Mouse (Mus musculus): ENCODE results near the gene Batf3. TPM values are rescaled to one million over a fixed set of nuclear protein-coding genes. Genes with fewer than 3 reads are reported as not detected.
A peak's percentile ranks its signal among the peaks of the same experiment; 100 is the strongest.
"Not testable (repeated sequence)": the region's sequence is repeated elsewhere in the genome, so short reads cannot be mapped to it uniquely, and the experiment has no call there.

The Batf3 gene
- total and polyA plus RNA-seq, 2 experiments from 2014 or later, result 1.3 TPM; not detected in 1

DNA sequence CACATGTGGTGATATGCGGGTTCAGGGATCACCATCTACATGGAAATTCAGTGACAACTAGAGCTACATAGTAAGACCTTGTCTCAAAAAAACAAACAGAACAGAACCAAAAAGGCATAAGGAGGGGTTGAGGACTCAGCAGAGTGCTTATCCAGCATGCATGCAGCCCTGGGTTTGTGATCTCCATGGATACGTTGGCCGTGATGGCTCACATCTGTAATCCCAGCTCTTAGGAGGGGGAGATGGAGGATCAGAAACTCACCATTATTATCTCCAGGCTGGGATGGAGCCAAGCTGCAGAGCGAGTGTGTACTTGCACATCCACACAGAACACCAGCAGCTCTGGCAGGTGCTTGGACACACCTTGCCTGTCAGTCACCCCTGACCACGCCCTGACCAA lies 34.6 kb downstream of the Batf3 start:
- H3K9me3 ChIP-seq (replicated peaks; ENCODE audit: control insufficient read depth, low read length), result no peaks in the 10 kb centered on the region; the same call in 1 of the 2 replicates
- H3K4me2 ChIP-seq (ENCODE audit: low read depth, low read length), result no peak overlapping the region
- H3K27me3 ChIP-seq (ENCODE audit: control insufficient read depth, insufficient read depth, low read length), result no peaks in the 10 kb centered on the region
- ATAC-seq (ENCODE audit: insufficient read depth, low read depth), result no peak
- TF ChIP-seq CTCF (IDR thresholded peaks at IDR 0.05; ENCODE audit: low read depth) (no peak), EP300 (IDR thresholded peaks at IDR 0.05; ENCODE audit: low read depth) (no peak)
- no peak overlapping the region for H3K27ac ChIP-seq (ENCODE audit: low read depth)
- H3K9ac ChIP-seq (replicated peaks; ENCODE audit: low read depth, low read length), result no peak overlapping the region
- 57% methylated on average over 5 of the region's 5 CpGs for WGBS
- no peaks in the 10 kb centered on the region for H3K36me3 ChIP-seq (replicated peaks; ENCODE audit: control insufficient read depth, insufficient read depth, low read length)
- no peak overlapping the region for H3K4me3 ChIP-seq (ENCODE audit: low read depth, low read length)
- H3K4me1 ChIP-seq (ENCODE audit: control insufficient read depth, insufficient read depth), result no peaks in the 10 kb centered on the region
- DNase-seq (ENCODE audit: low spot score), result no peak

DNA sequence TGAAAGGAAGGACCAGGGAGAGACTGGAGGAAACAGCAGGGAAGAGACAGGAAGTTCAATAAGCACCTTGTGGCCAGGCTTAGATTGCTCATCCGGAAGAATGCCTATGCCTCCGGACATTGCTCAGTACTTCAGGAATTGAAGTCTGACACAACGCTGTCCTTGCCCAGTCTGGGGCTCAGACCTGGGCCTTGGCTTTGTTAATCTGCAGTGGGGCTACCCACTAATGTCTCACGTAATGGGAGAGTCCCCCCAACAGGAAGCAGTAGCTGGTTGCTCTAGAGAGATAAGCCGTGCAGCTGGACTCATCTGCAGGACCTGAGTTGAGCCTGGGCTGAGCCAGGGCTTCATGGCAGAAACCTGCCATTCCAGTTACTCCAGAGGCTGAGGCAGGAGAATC lies 35.3 kb downstream of the Batf3 start:
- Histone ChIP-seq H3K4me1 (ENCODE audit: control insufficient read depth, insufficient read depth) (no peaks in the 10 kb centered on the region), H3K36me3 (replicated peaks; ENCODE audit: control insufficient read depth, insufficient read depth, low read length) (no peaks in the 10 kb centered on the region), H3K9ac (replicated peaks; ENCODE audit: low read depth, low read length) (no peak overlapping the region), H3K9me3 (replicated peaks; ENCODE audit: control insufficient read depth, low read length) (no peaks in the 10 kb centered on the region; the same call in 1 of the 2 replicates), H3K4me2 (ENCODE audit: low read depth, low read length) (no peak overlapping the region), H3K27ac (ENCODE audit: low read depth) (no peak overlapping the region), H3K27me3 (ENCODE audit: control insufficient read depth, insufficient read depth, low read length) (no peaks in the 10 kb centered on the region), H3K4me3 (ENCODE audit: low read depth, low read length) (no peak overlapping the region)
- WGBS, result 65% methylated on average over 5 of the region's 5 CpGs
- DNase-seq (ENCODE audit: low spot score) (no peak), ATAC-seq (ENCODE audit: insufficient read depth, low read depth) (peak; percentile 49)
- no peak for TF ChIP-seq EP300 (IDR thresholded peaks at IDR 0.05; ENCODE audit: low read depth)
- no peak for TF ChIP-seq CTCF (IDR thresholded peaks at IDR 0.05; ENCODE audit: low read depth)

DNA sequence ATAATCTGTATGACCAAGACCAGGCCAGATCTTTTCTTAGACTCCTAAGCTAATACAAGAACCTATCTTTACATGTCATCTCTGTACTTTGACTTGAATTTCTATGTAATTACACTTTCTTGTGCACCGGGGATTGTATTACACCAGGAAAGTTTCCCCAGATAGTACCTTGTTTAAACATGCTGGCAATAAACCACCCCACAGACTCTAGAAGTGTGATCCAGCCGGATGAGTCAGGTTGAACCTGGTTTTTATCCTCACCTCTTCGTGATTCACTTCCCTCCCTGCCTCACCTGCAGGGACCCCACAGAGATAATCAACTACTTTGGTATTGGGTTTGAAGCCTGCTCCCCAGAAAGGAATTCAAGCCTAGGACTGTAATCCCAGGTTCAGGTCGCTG lies 37.8 kb downstream of the Batf3 start:
- no peak for TF ChIP-seq EP300 (IDR thresholded peaks at IDR 0.05; ENCODE audit: low read depth)
- no peak for TF ChIP-seq CTCF (IDR thresholded peaks at IDR 0.05; ENCODE audit: low read depth)
- WGBS, result 69% methylated on average over 4 of the region's 4 CpGs
- no peak overlapping the region for H3K4me3 ChIP-seq (ENCODE audit: low read depth, low read length)
- H3K27me3 ChIP-seq (ENCODE audit: control insufficient read depth, insufficient read depth, low read length), result no peaks in the 10 kb centered on the region
- no peak overlapping the region for H3K27ac ChIP-seq (ENCODE audit: low read depth)
- no peak overlapping the region for H3K9ac ChIP-seq (replicated peaks; ENCODE audit: low read depth, low read length)
- H3K4me1 ChIP-seq (ENCODE audit: control insufficient read depth, insufficient read depth), result no peaks in the 10 kb centered on the region
- DNase-seq (ENCODE audit: low spot score), result no peak
- ATAC-seq (ENCODE audit: insufficient read depth, low read depth), result no peak
- H3K36me3 ChIP-seq (replicated peaks; ENCODE audit: control insufficient read depth, insufficient read depth, low read length), result no peaks in the 10 kb centered on the region
- H3K4me2 ChIP-seq (ENCODE audit: low read depth, low read length), result no peak overlapping the region
- no peaks in the 10 kb centered on the region for H3K9me3 ChIP-seq (replicated peaks; ENCODE audit: control insufficient read depth, low read length)

DNA sequence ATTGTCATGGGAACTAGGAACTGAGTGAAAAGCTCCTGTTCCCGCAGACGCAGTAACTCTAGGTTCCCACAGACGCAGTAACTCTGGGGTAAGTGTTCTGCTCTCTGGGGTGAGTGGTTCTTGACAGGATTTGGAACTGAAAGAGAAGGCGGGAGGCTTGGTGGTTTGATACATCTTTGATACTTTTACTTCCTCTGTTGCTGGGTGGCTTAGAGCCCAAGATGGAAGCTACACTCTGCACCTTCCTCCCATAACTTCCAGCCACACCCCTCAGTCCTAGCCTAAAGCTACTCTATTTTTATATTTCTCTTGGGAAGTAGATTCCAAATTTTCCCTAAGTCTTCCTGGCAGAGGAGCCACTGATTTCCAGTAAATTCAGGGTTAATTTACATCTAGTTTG lies 40.8 kb downstream of the Batf3 start:
- Histone ChIP-seq H3K36me3 (replicated peaks; ENCODE audit: control insufficient read depth, insufficient read depth, low read length) (no peaks in the 10 kb centered on the region), H3K27ac (ENCODE audit: low read depth) (no peak overlapping the region), H3K27me3 (ENCODE audit: control insufficient read depth, insufficient read depth, low read length) (no peaks in the 10 kb centered on the region), H3K4me2 (ENCODE audit: low read depth, low read length) (no peak overlapping the region), H3K9me3 (replicated peaks; ENCODE audit: control insufficient read depth, low read length) (no peaks in the 10 kb centered on the region), H3K9ac (replicated peaks; ENCODE audit: low read depth, low read length) (no peak overlapping the region), H3K4me1 (ENCODE audit: control insufficient read depth, insufficient read depth) (no peaks in the 10 kb centered on the region), H3K4me3 (ENCODE audit: low read depth, low read length) (no peak overlapping the region)
- ATAC-seq (ENCODE audit: insufficient read depth, low read depth) (no peak), DNase-seq (ENCODE audit: low spot score) (no peak)
- TF ChIP-seq EP300 (IDR thresholded peaks at IDR 0.05; ENCODE audit: low read depth), result no peak
- TF ChIP-seq CTCF (IDR thresholded peaks at IDR 0.05; ENCODE audit: low read depth), result no peak
- WGBS, result 83% methylated on average over 4 of the region's 4 CpGs

DNA sequence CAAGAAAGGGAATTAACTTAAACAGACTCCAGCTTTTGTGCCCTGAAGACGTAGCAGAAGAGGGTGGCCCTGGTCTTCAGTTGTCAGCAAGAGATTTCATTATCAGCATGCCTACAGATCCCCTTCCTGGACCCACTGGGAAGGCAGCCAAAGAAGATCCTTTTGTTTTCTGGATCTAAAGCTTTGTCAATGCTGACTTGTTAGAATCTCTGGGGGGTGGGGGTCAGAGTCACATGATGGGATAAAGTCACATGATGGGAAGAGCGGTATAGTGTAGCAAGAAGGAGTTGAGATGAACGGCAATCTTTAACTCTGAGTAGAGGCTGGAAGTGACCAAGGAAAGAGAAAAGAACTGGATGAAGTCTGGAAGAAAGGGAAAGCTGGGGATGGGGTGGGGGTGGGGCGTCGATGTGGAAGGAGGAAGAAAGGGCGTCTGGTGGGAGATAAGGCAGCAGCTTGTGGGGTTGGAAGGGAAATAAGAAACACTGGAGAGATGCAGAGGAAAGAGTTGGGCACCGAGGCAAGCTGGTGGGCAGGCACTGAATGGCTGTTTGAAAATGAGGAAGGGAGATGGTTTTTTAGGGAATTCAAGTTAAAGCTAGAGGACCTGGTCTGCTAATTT lies 41.3 kb downstream of the Batf3 start:
- H3K9ac ChIP-seq (replicated peaks; ENCODE audit: low read depth, low read length), result no peak overlapping the region
- H3K4me2 ChIP-seq (ENCODE audit: low read depth, low read length), result no peak overlapping the region
- no peaks in the 10 kb centered on the region for H3K36me3 ChIP-seq (replicated peaks; ENCODE audit: control insufficient read depth, insufficient read depth, low read length)
- ATAC-seq (ENCODE audit: insufficient read depth, low read depth) (no peak), DNase-seq (ENCODE audit: low spot score) (no peak)
- H3K4me1 ChIP-seq (ENCODE audit: control insufficient read depth, insufficient read depth), result no peaks in the 10 kb centered on the region
- TF ChIP-seq EP300 (IDR thresholded peaks at IDR 0.05; ENCODE audit: low read depth), result no peak
- no peak for TF ChIP-seq CTCF (IDR thresholded peaks at IDR 0.05; ENCODE audit: low read depth)
- no peaks in the 10 kb centered on the region for H3K27me3 ChIP-seq (ENCODE audit: control insufficient read depth, insufficient read depth, low read length)
- H3K4me3 ChIP-seq (ENCODE audit: low read depth, low read length), result no peak overlapping the region
- 26% methylated on average over 7 of the region's 7 CpGs for WGBS
- no peaks in the 10 kb centered on the region for H3K9me3 ChIP-seq (replicated peaks; ENCODE audit: control insufficient read depth, low read length)
- no peak overlapping the region for H3K27ac ChIP-seq (ENCODE audit: low read depth)

DNA sequence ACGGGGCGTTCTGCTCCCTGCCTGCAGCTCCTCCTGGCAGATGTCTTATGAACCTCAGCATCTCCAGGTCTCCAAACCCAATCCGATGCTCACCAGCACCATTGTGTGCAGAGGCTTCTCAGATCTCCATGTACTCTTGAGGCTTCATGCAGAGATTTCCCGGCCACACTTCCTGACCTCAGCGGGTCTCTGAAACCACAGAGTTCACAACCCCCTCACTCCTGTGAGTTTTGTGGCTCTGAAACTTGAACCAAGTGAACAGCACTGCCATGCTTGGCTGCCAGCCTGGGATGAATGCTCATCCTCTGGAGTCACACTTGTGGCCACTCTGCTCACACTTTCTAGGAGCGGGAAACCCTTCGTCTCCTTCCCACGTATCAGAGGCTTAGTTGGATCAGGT lies 43.3 kb downstream of the Batf3 start:
- no peak for TF ChIP-seq CTCF (IDR thresholded peaks at IDR 0.05; ENCODE audit: low read depth)
- no peak for TF ChIP-seq EP300 (IDR thresholded peaks at IDR 0.05; ENCODE audit: low read depth)
- 75% methylated on average over 8 of the region's 8 CpGs for WGBS
- H3K4me1 ChIP-seq (ENCODE audit: control insufficient read depth, insufficient read depth), result no peaks in the 10 kb centered on the region
- no peaks in the 10 kb centered on the region for H3K9me3 ChIP-seq (replicated peaks; ENCODE audit: control insufficient read depth, low read length)
- no peak overlapping the region for H3K9ac ChIP-seq (replicated peaks; ENCODE audit: low read depth, low read length)
- DNase-seq (ENCODE audit: low spot score) (no peak), ATAC-seq (ENCODE audit: insufficient read depth, low read depth) (no peak)
- no peak overlapping the region for H3K27ac ChIP-seq (ENCODE audit: low read depth)
- H3K27me3 ChIP-seq (ENCODE audit: control insufficient read depth, insufficient read depth, low read length), result no peaks in the 10 kb centered on the region
- no peak overlapping the region for H3K4me3 ChIP-seq (ENCODE audit: low read depth, low read length)
- H3K36me3 ChIP-seq (replicated peaks; ENCODE audit: control insufficient read depth, insufficient read depth, low read length), result no peaks in the 10 kb centered on the region
- no peak overlapping the region for H3K4me2 ChIP-seq (ENCODE audit: low read depth, low read length)

DNA sequence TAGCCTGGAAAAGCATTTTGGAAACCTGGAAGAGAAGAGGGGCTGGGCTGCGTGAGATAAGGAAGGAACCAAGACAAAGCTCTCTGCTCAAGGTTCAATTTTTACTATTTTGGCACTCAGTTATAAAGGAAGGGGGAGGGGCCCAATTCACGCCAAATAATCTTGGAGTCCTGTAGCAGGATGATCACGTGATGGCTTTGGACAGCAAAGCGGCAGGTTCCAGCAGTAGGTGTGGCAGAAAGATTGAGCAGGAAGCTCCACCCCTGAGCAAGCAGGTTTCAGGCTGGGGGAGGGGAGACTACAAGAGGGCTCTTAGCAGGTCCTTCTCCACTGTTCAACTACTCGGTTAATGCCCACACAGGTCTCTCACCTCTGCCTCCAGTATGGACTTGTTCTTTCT lies 51.8 kb downstream of the Batf3 start:
- not testable (repeated sequence) for H3K36me3 ChIP-seq (replicated peaks; ENCODE audit: control insufficient read depth, insufficient read depth, low read length); ATAC-seq (ENCODE audit: insufficient read depth, low read depth); H3K27me3 ChIP-seq (ENCODE audit: control insufficient read depth, insufficient read depth, low read length); DNase-seq (ENCODE audit: low spot score); H3K27ac ChIP-seq (ENCODE audit: low read depth); H3K9ac ChIP-seq (replicated peaks; ENCODE audit: low read depth, low read length); H3K4me1 ChIP-seq (ENCODE audit: control insufficient read depth, insufficient read depth); H3K4me3 ChIP-seq (ENCODE audit: low read depth, low read length); H3K9me3 ChIP-seq (replicated peaks; ENCODE audit: control insufficient read depth, low read length); H3K4me2 ChIP-seq (ENCODE audit: low read depth, low read length)
- 68% methylated on average over 4 of the region's 5 CpGs for WGBS
